Mouse (Mus musculus): ENCODE results near the gene Uba3. TPM values are rescaled to one million over a fixed set of nuclear protein-coding genes. Genes with fewer than 3 reads are reported as not detected.

Gene Uba3
- polyA plus RNA-seq, 1 experiment: 18.5 TPM

DNA sequence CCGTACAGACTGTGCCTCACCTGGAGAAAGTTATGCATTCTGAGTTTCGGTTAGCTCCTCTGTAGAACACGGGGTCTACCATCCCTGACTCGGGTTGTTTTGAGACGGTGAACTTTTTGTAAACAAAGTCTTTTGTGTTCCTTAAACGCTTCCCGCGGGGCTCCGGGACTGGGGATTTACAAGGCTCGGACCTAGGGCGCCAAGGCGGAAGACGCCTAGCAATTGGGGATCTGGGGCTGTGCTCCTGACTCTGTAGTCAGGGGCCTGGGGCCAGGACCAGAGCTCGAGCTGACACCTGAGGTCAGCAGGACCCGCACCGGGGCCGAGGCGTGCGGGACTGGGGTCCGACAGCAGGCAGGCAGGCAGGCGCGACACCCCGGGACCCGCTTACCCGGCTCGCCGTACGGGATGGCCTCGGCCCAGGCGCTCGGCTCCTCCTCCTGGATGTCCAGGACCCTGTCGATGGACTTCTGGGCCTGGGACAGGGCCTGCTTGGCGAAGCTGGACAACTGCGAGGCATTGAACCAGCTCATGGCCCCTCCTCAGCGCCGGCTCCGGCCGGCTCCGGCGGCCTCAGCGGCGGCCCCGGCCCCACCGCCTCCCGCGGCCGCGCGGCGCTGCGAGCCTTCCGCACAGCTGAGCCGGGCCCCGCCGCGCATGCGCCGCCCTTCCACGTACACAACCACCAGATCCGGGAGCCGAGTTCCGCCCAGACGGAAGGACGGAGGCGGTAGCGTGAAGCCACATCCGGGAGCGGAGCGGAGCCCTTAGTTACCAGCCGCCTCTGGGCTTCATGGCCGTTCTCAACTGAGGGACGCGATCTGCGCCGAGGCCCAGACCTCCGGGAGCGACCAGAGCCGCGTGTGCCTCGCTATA is 26.7 kb downstream of the Uba3 start, which contains the start of gene Tmf1:
Gene Tmf1 (minus strand): TSS at position 632 of the 876 bp plus-strand sequence.
- peaks cover 3% of the 10 kb centered on the region; the same call in 1 of the 2 replicates for H3K4me1 ChIP-seq (ENCODE audit: control insufficient read depth, insufficient read depth, low read length)
- peak within 1 kb of the TSS; percentile 93 for H3K4me3 ChIP-seq (replicated peaks; ENCODE audit: control insufficient read depth, low read depth, low read length)
- TF ChIP-seq POLR2A (IDR thresholded peaks at IDR 0.05; ENCODE audit: borderline replicate concordance, control insufficient read depth, low read depth, low read length) (peak; percentile 68; the same call in 1 of the 2 replicates), CTCF (IDR thresholded peaks at IDR 0.05; ENCODE audit: control insufficient read depth, insufficient read depth, low read length) (no peak)
- WGBS: under 1% methylated on average over 78 of the region's 80 CpGs
- H3K27ac ChIP-seq (ENCODE audit: control insufficient read depth, insufficient read depth, low read depth, low read length, poor library complexity): peak within 1 kb of the TSS; percentile 90

DNA sequence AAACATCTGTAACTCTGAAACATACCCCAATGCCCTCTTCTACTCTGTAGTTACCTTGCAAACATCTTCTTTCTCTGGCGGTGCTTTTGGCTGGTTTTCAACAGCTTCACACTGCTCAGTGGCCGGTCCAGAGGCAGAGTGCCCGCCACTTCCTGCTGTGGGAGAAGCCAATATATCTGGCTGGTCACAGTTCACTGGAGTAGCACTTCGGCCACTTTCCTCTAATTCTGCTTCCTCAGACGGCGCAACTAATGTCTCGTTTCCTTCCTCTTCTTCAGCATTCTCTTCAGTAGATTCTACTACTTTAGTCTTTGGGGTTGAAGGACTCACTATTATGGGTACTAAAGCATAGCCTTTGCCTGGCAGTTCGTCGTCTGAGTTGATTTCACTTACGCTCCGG is 29.7 kb downstream of the Uba3 start:
- Histone ChIP-seq H3K4me1 (ENCODE audit: control insufficient read depth, insufficient read depth, low read length) (peaks cover 3% of the 10 kb centered on the region; the same call in 1 of the 2 replicates), H3K4me3 (replicated peaks; ENCODE audit: control insufficient read depth, low read depth, low read length) (no peak overlapping the region), H3K27ac (ENCODE audit: control insufficient read depth, insufficient read depth, low read depth, low read length, poor library complexity) (no peak overlapping the region)
- no peak for TF ChIP-seq POLR2A (IDR thresholded peaks at IDR 0.05; ENCODE audit: borderline replicate concordance, control insufficient read depth, low read depth, low read length)
- TF ChIP-seq CTCF (IDR thresholded peaks at IDR 0.05; ENCODE audit: control insufficient read depth, insufficient read depth, low read length): no peak
- WGBS: 31% methylated on average over 11 of the region's 11 CpGs

DNA sequence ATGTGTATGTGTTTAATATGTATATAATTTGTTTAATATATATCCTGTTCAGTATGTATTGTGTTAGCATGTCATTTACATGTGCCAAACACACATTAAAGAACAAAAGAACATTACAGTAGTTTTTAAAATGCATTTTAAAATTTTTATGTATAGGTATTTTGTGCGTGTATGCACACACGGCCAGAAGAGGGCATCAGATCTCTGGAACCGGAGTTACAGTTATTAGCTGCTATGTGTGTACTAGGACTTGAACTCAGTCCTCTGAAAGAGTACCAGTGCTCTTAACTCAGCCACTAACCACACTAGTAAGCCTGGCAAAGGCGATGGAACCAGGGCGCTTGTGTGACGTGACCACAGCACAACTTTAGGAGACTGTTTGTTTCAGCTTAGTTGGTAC is 55.3 kb downstream of the Uba3 start:
- Histone ChIP-seq H3K4me3 (replicated peaks; ENCODE audit: control insufficient read depth, low read depth, low read length) (no peak overlapping the region), H3K27ac (ENCODE audit: control insufficient read depth, insufficient read depth, low read depth, low read length, poor library complexity) (no peak overlapping the region), H3K4me1 (ENCODE audit: control insufficient read depth, insufficient read depth, low read length) (no peaks in the 10 kb centered on the region; the same call in 1 of the 2 replicates)
- 74% methylated on average over 6 of the region's 6 CpGs for WGBS
- TF ChIP-seq CTCF (IDR thresholded peaks at IDR 0.05; ENCODE audit: control insufficient read depth, insufficient read depth, low read length) (no peak), POLR2A (IDR thresholded peaks at IDR 0.05; ENCODE audit: borderline replicate concordance, control insufficient read depth, low read depth, low read length) (no peak)

GRCm38 (mm10) chr6:97149721-97150120 is 55.7 kb downstream of the Uba3 start:
- H3K27ac ChIP-seq (ENCODE audit: control insufficient read depth, insufficient read depth, low read depth, low read length, poor library complexity): no peak overlapping the region
- no peak overlapping the region for H3K4me3 ChIP-seq (replicated peaks; ENCODE audit: control insufficient read depth, low read depth, low read length)
- 56% methylated on average over 2 of the region's 2 CpGs for WGBS
- H3K4me1 ChIP-seq (ENCODE audit: control insufficient read depth, insufficient read depth, low read length): no peaks in the 10 kb centered on the region; the same call in 1 of the 2 replicates
- TF ChIP-seq CTCF (IDR thresholded peaks at IDR 0.05; ENCODE audit: control insufficient read depth, insufficient read depth, low read length) (no peak), POLR2A (IDR thresholded peaks at IDR 0.05; ENCODE audit: borderline replicate concordance, control insufficient read depth, low read depth, low read length) (no peak)

DNA sequence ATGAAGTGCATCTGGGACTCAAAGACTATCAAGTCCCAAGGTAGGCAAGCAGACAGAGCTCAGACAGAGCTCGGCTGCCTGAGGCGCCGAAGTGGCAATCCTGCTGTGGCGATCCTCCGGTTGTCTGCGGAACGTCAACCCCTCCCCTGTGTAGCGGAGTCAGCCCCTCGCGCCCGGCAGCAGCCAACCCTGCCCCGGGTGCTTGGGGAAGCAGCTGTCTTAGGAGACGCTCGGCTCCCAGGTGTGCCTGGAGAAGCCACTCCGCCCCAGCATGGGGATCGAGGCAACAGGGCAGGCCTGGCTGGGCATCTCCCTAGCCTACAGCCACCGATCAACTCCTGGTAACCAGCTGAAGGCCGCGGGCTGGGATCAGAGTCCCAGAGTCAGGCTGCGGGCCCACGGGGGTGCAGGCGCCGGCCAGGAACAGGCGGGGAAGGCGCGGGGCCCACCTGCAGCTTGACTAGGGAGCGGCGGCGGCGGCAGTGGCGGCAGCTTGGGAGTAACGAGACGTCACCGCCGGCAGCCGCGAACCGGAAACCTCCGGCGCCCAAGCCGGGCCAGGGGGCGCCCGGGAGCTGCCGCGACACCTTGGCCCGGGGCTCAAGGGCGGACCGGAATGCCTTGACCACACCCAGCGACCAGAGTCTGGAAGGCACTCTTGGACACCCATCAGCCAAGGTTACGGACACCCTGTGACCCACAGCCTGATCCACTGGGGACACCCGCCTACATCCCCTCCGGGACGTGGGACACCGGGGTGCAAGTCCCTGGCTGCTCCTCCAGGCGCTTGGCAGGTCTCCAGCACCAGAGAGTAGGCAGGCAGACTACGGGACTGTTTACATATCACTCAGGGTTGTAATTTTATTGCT is 56.8 kb downstream of the Uba3 start, which contains the start of gene Eogt:
Gene Eogt (minus strand): TSS at position 800 of the 869 bp plus-strand sequence.
- WGBS: 1% methylated on average over 56 of the region's 56 CpGs
- Histone ChIP-seq H3K4me3 (replicated peaks; ENCODE audit: control insufficient read depth, low read depth, low read length) (peak within 1 kb of the TSS; percentile 66), H3K4me1 (ENCODE audit: control insufficient read depth, insufficient read depth, low read length) (no peaks in the 10 kb centered on the region; the same call in 1 of the 2 replicates), H3K27ac (ENCODE audit: control insufficient read depth, insufficient read depth, low read depth, low read length, poor library complexity) (no peak within 1 kb of the TSS)
- TF ChIP-seq POLR2A (IDR thresholded peaks at IDR 0.05; ENCODE audit: borderline replicate concordance, control insufficient read depth, low read depth, low read length): no peak
- TF ChIP-seq CTCF (IDR thresholded peaks at IDR 0.05; ENCODE audit: control insufficient read depth, insufficient read depth, low read length): peak; percentile 19; the same call in 1 of the 2 replicates

DNA sequence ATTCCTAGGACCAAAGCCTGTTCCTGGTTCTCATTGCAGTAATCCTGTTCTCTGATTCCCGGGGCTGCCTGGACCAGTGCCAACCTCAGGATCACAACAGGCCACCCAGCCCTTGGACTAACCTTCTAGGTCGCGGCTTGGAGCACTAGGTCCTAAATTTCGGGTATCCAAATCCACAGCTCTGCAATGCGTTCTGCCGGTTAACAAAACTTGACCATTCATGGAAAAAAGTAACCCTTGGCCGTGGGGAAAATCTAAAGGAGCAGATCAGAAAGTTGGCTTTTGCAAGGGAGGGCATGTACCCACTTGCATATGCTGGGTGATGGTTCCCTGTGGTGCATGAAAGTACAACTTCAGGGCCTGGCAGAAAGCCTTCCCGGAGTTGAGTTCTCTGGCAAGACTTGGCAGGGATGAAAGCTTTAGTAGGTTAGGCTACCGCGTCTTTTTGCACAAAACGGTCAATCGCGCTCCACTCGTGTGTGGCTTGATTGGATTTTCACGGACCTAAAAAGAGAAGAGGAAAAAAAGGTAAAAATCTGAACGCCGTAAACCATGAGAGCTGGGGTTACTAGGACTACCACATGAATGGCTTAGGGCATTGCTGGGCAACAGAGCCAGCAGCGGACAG is 57.6 kb downstream of the Uba3 start:
- 37% methylated on average over 18 of the region's 18 CpGs for WGBS
- peak overlapping the region; percentile 66 for H3K4me3 ChIP-seq (replicated peaks; ENCODE audit: control insufficient read depth, low read depth, low read length)
- no peak overlapping the region for H3K27ac ChIP-seq (ENCODE audit: control insufficient read depth, insufficient read depth, low read depth, low read length, poor library complexity)

DNA sequence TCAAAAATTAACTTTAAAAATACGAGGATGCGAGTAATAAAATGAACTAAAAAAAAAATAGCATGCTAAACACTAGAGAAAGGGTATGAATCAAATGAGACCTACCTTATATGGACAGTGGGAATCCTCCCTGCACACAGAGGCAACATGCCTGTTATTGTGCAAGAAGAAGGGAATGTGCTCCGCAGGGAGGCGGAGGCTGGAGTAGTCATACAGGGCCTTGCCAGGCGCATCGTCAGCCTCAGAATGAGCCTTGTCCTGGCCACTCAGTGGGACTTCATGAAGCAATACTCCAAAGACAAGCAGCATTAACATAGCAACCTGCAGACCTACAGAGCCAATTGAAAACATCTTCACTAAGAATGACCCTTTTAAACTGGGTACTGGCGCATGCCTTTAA is 60.3 kb downstream of the Uba3 start:
- H3K4me3 ChIP-seq (replicated peaks; ENCODE audit: control insufficient read depth, low read depth, low read length): no peak overlapping the region
- no peak for TF ChIP-seq POLR2A (IDR thresholded peaks at IDR 0.05; ENCODE audit: borderline replicate concordance, control insufficient read depth, low read depth, low read length)
- TF ChIP-seq CTCF (IDR thresholded peaks at IDR 0.05; ENCODE audit: control insufficient read depth, insufficient read depth, low read length): no peak
- WGBS: 94% methylated on average over 7 of the region's 7 CpGs
- H3K27ac ChIP-seq (ENCODE audit: control insufficient read depth, insufficient read depth, low read depth, low read length, poor library complexity): no peak overlapping the region
- H3K4me1 ChIP-seq (ENCODE audit: control insufficient read depth, insufficient read depth, low read length): no peaks in the 10 kb centered on the region; the same call in 1 of the 2 replicates

More for the DNA sequence above, 57.6 kb downstream of the Uba3 start:
- H3K4me1 ChIP-seq (ENCODE audit: control insufficient read depth, insufficient read depth, low read length): no peaks in the 10 kb centered on the region; the same call in 1 of the 2 replicates
- TF ChIP-seq POLR2A (IDR thresholded peaks at IDR 0.05; ENCODE audit: borderline replicate concordance, control insufficient read depth, low read depth, low read length) (no peak), CTCF (IDR thresholded peaks at IDR 0.05; ENCODE audit: control insufficient read depth, insufficient read depth, low read length) (no peak)
